Mouse (Mus musculus): Measurements from ENCODE around the gene Defb15. TPM values are rescaled to one million over a fixed set of nuclear protein-coding genes. Genes with fewer than 3 reads are reported as not detected.
"Not testable (repeated sequence)": the region's sequence is repeated elsewhere in the genome, so short reads cannot be mapped to it uniquely, and the experiment has no call there.

Gene Defb15
- polyA plus RNA-seq, 1 experiment from 2014 or later, result not detected

GRCm38 (mm10) chr8:21930754-21931153 is 1.8 kb downstream of the Defb15 start:
- H3K9ac ChIP-seq; H3K4me1 ChIP-seq (replicated peaks); H3K4me2 ChIP-seq; ATAC-seq (ENCODE audit: low read depth); H3K4me3 ChIP-seq (replicated peaks); H3K36me3 ChIP-seq; H3K27me3 ChIP-seq; H3K9me3 ChIP-seq (replicated peaks); H3K27ac ChIP-seq; DNase-seq: not testable (repeated sequence)
- WGBS (ENCODE audit: insufficient replicate concordance), result 80% methylated on average over 3 of the region's 3 CpGs

- Histone ChIP-seq H3K27ac (no peak overlapping the region), H3K9ac (no peak overlapping the region), H3K36me3 (no peaks in the 10 kb centered on the region), H3K4me1 (replicated peaks) (no peaks in the 10 kb centered on the region), H3K27me3 (no peaks in the 10 kb centered on the region), H3K4me2 (no peak overlapping the region), H3K4me3 (replicated peaks) (no peak overlapping the region), H3K9me3 (replicated peaks) (no peaks in the 10 kb centered on the region)
- 68% methylated on average over 3 of the region's 3 CpGs for WGBS (ENCODE audit: insufficient replicate concordance)
- ATAC-seq (ENCODE audit: low read depth) (no peak), DNase-seq (no peak)
These were observed 16.9 kb downstream of the Defb15 start for GRCm38 (mm10) chr8:21915625-21916024.

GRCm38 (mm10) chr8:21912554-21912953 is 20.0 kb downstream of the Defb15 start:
- 20% methylated on average over 2 of the region's 2 CpGs for WGBS (ENCODE audit: insufficient replicate concordance)
- no peak overlapping the region for H3K4me2 ChIP-seq
- ATAC-seq (ENCODE audit: low read depth), result no peak

GRCm38 (mm10) chr8:21911931-21912330 is 20.6 kb downstream of the Defb15 start:
- no peak for ATAC-seq (ENCODE audit: low read depth)
- Histone ChIP-seq H3K4me3 (replicated peaks) (no peak overlapping the region), H3K36me3 (no peaks in the 10 kb centered on the region), H3K4me1 (replicated peaks) (no peaks in the 10 kb centered on the region), H3K27ac (no peak overlapping the region), H3K9ac (no peak overlapping the region), H3K9me3 (replicated peaks) (no peaks in the 10 kb centered on the region), H3K4me2 (no peak overlapping the region), H3K27me3 (no peaks in the 10 kb centered on the region)
- WGBS (ENCODE audit: insufficient replicate concordance), result 22% methylated on average over 1 of the region's 1 CpGs
- DNase-seq, result no peak

More at GRCm38 (mm10) chr8:21912554-21912953, 20.0 kb downstream of the Defb15 start:
- Histone ChIP-seq H3K4me1 (replicated peaks) (no peaks in the 10 kb centered on the region), H3K36me3 (no peaks in the 10 kb centered on the region), H3K9ac (no peak overlapping the region), H3K27me3 (no peaks in the 10 kb centered on the region), H3K27ac (no peak overlapping the region), H3K4me3 (replicated peaks) (no peak overlapping the region), H3K9me3 (replicated peaks) (no peaks in the 10 kb centered on the region)
- no peak for DNase-seq

- not testable (repeated sequence) for ATAC-seq (ENCODE audit: low read depth); H3K9me3 ChIP-seq (replicated peaks); H3K27ac ChIP-seq; H3K36me3 ChIP-seq; H3K4me1 ChIP-seq (replicated peaks); DNase-seq; H3K27me3 ChIP-seq; H3K9ac ChIP-seq; H3K4me3 ChIP-seq (replicated peaks); H3K4me2 ChIP-seq
These were observed 26.2 kb downstream of the Defb15 start, which contains the start of gene Defb11 for GRCm38 (mm10) chr8:21906290-21906689. Gene Defb11, minus strand, starts transcription at chr8:21906412.

GRCm38 (mm10) chr8:21885321-21885720 is 47.2 kb downstream of the Defb15 start, which contains the start of gene Defb9:
Gene Defb9, minus strand, starts transcription at chr8:21885421.
- DNase-seq; H3K9me3 ChIP-seq (replicated peaks); H3K36me3 ChIP-seq; H3K27me3 ChIP-seq; H3K4me2 ChIP-seq; ATAC-seq (ENCODE audit: low read depth); H3K4me3 ChIP-seq (replicated peaks); H3K27ac ChIP-seq; H3K9ac ChIP-seq; H3K4me1 ChIP-seq (replicated peaks): not testable (repeated sequence)

Other genes starting within 250 kb of the Defb15 start
- not detected in 2 replicates for gene AY761184, start 229.1 kb downstream of the Defb15 start, polyA plus RNA-seq (2015; fragmentation: Nextera tagmentation; extraction: Ambion mirVana)
- gene Defa24, start 198.2 kb downstream of the Defb15 start, polyA plus RNA-seq (2015; fragmentation: Nextera tagmentation; extraction: Ambion mirVana), result not detected in 2 replicates
- gene Defb50, start 109.2 kb downstream of the Defb15 start, polyA plus RNA-seq (2015; fragmentation: Nextera tagmentation; extraction: Ambion mirVana), result not detected in 2 replicates
- gene Defb2, start 92.8 kb downstream of the Defb15 start, polyA plus RNA-seq (2015; fragmentation: Nextera tagmentation; extraction: Ambion mirVana), result not detected in 2 replicates
- not detected in 2 replicates for gene Defb10, start 73.8 kb downstream of the Defb15 start, polyA plus RNA-seq (2015; fragmentation: Nextera tagmentation; extraction: Ambion mirVana)
- gene Defb9, start 47.3 kb downstream of the Defb15 start, polyA plus RNA-seq (2015; fragmentation: Nextera tagmentation; extraction: Ambion mirVana), result not detected in 2 replicates
- gene Defb11, start 26.3 kb downstream of the Defb15 start, polyA plus RNA-seq (2015; fragmentation: Nextera tagmentation; extraction: Ambion mirVana), result not detected in 2 replicates
- gene Defb35, start 5.6 kb upstream of the Defb15 start, polyA plus RNA-seq (2015; fragmentation: Nextera tagmentation; extraction: Ambion mirVana), result not detected in 2 replicates
- gene Defb13, start 14.1 kb upstream of the Defb15 start, polyA plus RNA-seq (2015; fragmentation: Nextera tagmentation; extraction: Ambion mirVana), result not detected in 2 replicates
- not detected in 2 replicates for gene Fam90a1a, start 26.0 kb upstream of the Defb15 start, polyA plus RNA-seq (2015; fragmentation: Nextera tagmentation; extraction: Ambion mirVana)
- not detected in 2 replicates for gene Ccdc70, start 37.1 kb upstream of the Defb15 start, polyA plus RNA-seq (2015; fragmentation: Nextera tagmentation; extraction: Ambion mirVana)
- 10.4 and 13.0 TPM in 2 replicates for gene Atp7b, start 127.6 kb upstream of the Defb15 start, polyA plus RNA-seq (2015; fragmentation: Nextera tagmentation; extraction: Ambion mirVana)
- 9.9 and 13.1 TPM in 2 replicates for gene Alg11, start 128.0 kb upstream of the Defb15 start, polyA plus RNA-seq (2015; fragmentation: Nextera tagmentation; extraction: Ambion mirVana)
- gene Nek5, start 192.3 kb upstream of the Defb15 start, polyA plus RNA-seq (2015; fragmentation: Nextera tagmentation; extraction: Ambion mirVana), result 0.06 TPM in 1 of 2 replicates, not detected in the other
- gene Nek3, start 233.7 kb upstream of the Defb15 start, polyA plus RNA-seq (2015; fragmentation: Nextera tagmentation; extraction: Ambion mirVana), result 1.5 and 1.7 TPM in 2 replicates